Mouse (Mus musculus) intestine, embryonic 14.5 days (tissue): ENCODE measurements around the gene Vti1a. TPM values are rescaled to one million over a fixed set of nuclear protein-coding genes. Genes with fewer than 3 reads are reported as not detected.
A peak's percentile ranks its signal among the peaks of the same experiment; 100 is the strongest.

ENCODE experiments used
- ATAC-seq: fragments of 200-750 bp; cut with Nextera tagmentation; replicated peaks from 2 replicates; pipeline ENCODE4 v1.8.0; 2017; ENCODE audit warnings: low read depth, moderate number of reproducible peaks, moderate TSS enrichment, moderate library complexity; ENCODE audit not compliant: low FRiP score, low TSS enrichment
- DNase-seq: peaks from one replicate; pipeline ENCODE4 v3.0.0-alpha.2; 2018; ENCODE audit warnings: low spot score
- H3K27ac ChIP-seq: fragments of 300-500 bp; sonication (generic); 2 replicates; pipeline ENCODE4 v1.5.1; 2014; ENCODE audit warnings: low read depth, mild to moderate bottlenecking, control low read depth
- H3K27me3 ChIP-seq: fragments of 300-500 bp; sonication (generic); replicated peaks from 2 replicates; pipeline ENCODE4 v1.6.1; 2014; ENCODE audit warnings: low read length, control low read depth; ENCODE audit not compliant: control insufficient read depth, insufficient read depth
- H3K36me3 ChIP-seq: fragments of 300-500 bp; sonication (generic); 2 replicates; pipeline ENCODE4 v1.6.1; 2014; ENCODE audit warnings: low read length, control low read depth; ENCODE audit not compliant: control insufficient read depth, insufficient read depth
- H3K4me1 ChIP-seq: fragments of 300-500 bp; sonication (generic); replicated peaks from 2 replicates; pipeline ENCODE4 v1.6.1; 2014; ENCODE audit warnings: low read length, control low read depth, mixed read lengths; ENCODE audit not compliant: control insufficient read depth, insufficient read depth
- H3K4me2 ChIP-seq: fragments of 300-500 bp; sonication (generic); 2 replicates; pipeline ENCODE4 v1.6.1; 2014; ENCODE audit warnings: low read length
- H3K4me3 ChIP-seq: fragments of 300-500 bp; sonication (generic); 2 replicates; pipeline ENCODE4 v1.5.1; 2014; ENCODE audit warnings: low read depth, low read length, control low read depth, mixed read lengths
- H3K9ac ChIP-seq: fragments of 300-500 bp; sonication (generic); 2 replicates; pipeline ENCODE4 v1.6.1; 2014; ENCODE audit warnings: mild to moderate bottlenecking, low read length
- H3K9me3 ChIP-seq: fragments of 300-500 bp; sonication (generic); 2 replicates; pipeline ENCODE4 v1.6.1; 2016; ENCODE audit warnings: low read length, control low read depth; ENCODE audit not compliant: control insufficient read depth
- WGBS: fragments of 180-500 bp; shearing (Covaris S2); extraction: QIAGEN DNeasy Blood & Tissue Kit; methylation state at CpG from one replicate; pipeline ENCODE4 v1.1.7; 2014; 5-methylcytosine and 5-hydroxymethylcytosine counted together
- polyA plus RNA-seq: library from polyadenylated mRNA; unstranded; fragments of >200 nt; fragmentation: Nextera tagmentation; extraction: Ambion mirVana; gene quantifications from 2 replicates; pipeline ENCODE4 v1.2.1, GENCODE M21; 2014

Gene Vti1a
- polyA plus RNA-seq, 1 experiment from 2014 or later, result 23.5 TPM

- H3K4me2 ChIP-seq, result no peak overlapping the region
- whole genome bisulfite sequencing, result 76% methylated on average over 8 of the region's 8 CpGs
- no peak overlapping the region for H3K9ac ChIP-seq
- no peaks in the 10 kb centered on the region for H3K36me3 ChIP-seq
- H3K27ac ChIP-seq, result no peak overlapping the region
- ATAC-seq, result no peak
- no peaks in the 10 kb centered on the region for H3K9me3 ChIP-seq
- H3K4me3 ChIP-seq, result no peak overlapping the region
- no peaks in the 10 kb centered on the region for H3K4me1 ChIP-seq
- no peak for DNase-seq
- H3K27me3 ChIP-seq, result no peaks in the 10 kb centered on the region
These were observed 107.9 kb downstream of the Vti1a start for GRCm38 (mm10) chr19:55423952-55424351.

GRCm38 (mm10) chr19:55424507-55424906 is 108.4 kb downstream of the Vti1a start:
- H3K9ac ChIP-seq, result no peak overlapping the region
- H3K9me3 ChIP-seq, result no peaks in the 10 kb centered on the region
- no peak overlapping the region for H3K4me2 ChIP-seq
- H3K36me3 ChIP-seq, result no peaks in the 10 kb centered on the region
- H3K4me1 ChIP-seq, result no peaks in the 10 kb centered on the region
- ATAC-seq (no peak), DNase-seq (no peak)
- WGBS, result 72% methylated on average over 6 of the region's 6 CpGs
- no peak overlapping the region for H3K4me3 ChIP-seq
- H3K27me3 ChIP-seq, result no peaks in the 10 kb centered on the region
- H3K27ac ChIP-seq, result no peak overlapping the region

GRCm38 (mm10) chr19:55440306-55440705 is 124.2 kb downstream of the Vti1a start:
- Histone ChIP-seq H3K36me3 (no peaks in the 10 kb centered on the region), H3K4me1 (no peaks in the 10 kb centered on the region), H3K9me3 (no peaks in the 10 kb centered on the region), H3K27me3 (no peaks in the 10 kb centered on the region), H3K4me3 (no peak overlapping the region), H3K27ac (no peak overlapping the region), H3K4me2 (no peak overlapping the region), H3K9ac (no peak overlapping the region)
- ATAC-seq (no peak), DNase-seq (no peak)
- WGBS, result 78% methylated on average over 3 of the region's 3 CpGs

- no peak overlapping the region for H3K4me3 ChIP-seq
- H3K27ac ChIP-seq, result no peak overlapping the region
- no peak overlapping the region for H3K9ac ChIP-seq
- no peaks in the 10 kb centered on the region for H3K36me3 ChIP-seq
- ATAC-seq (no peak), DNase-seq (no peak)
- H3K9me3 ChIP-seq, result no peaks in the 10 kb centered on the region
- H3K27me3 ChIP-seq, result no peaks in the 10 kb centered on the region
- no peaks in the 10 kb centered on the region for H3K4me1 ChIP-seq
- no peak overlapping the region for H3K4me2 ChIP-seq
- WGBS, result 84% methylated on average over 8 of the region's 8 CpGs
These were observed 127.5 kb downstream of the Vti1a start for GRCm38 (mm10) chr19:55443618-55444017.

- Histone ChIP-seq H3K9me3 (no peaks in the 10 kb centered on the region), H3K4me2 (no peak overlapping the region), H3K4me1 (no peaks in the 10 kb centered on the region), H3K27ac (no peak overlapping the region), H3K4me3 (no peak overlapping the region), H3K27me3 (no peaks in the 10 kb centered on the region), H3K9ac (no peak overlapping the region), H3K36me3 (no peaks in the 10 kb centered on the region)
- no peak for ATAC-seq
- WGBS, result 61% methylated on average over 13 of the region's 13 CpGs
- DNase-seq, result no peak
These were observed 133.0 kb downstream of the Vti1a start for GRCm38 (mm10) chr19:55449084-55449483.

- Histone ChIP-seq H3K27me3 (no peaks in the 10 kb centered on the region), H3K4me3 (no peak overlapping the region), H3K9ac (no peak overlapping the region), H3K36me3 (no peaks in the 10 kb centered on the region), H3K4me1 (no peaks in the 10 kb centered on the region), H3K27ac (no peak overlapping the region), H3K4me2 (no peak overlapping the region), H3K9me3 (no peaks in the 10 kb centered on the region)
- ATAC-seq (no peak), DNase-seq (peak; percentile 46)
- 56% methylated on average over 6 of the region's 6 CpGs for WGBS
These were observed 133.4 kb downstream of the Vti1a start for GRCm38 (mm10) chr19:55449506-55449905.

- no peak for ATAC-seq
- peak; percentile 53 for DNase-seq
These were observed 140.4 kb downstream of the Vti1a start for GRCm38 (mm10) chr19:55456325-55457091.

GRCm38 (mm10) chr19:55461963-55462362 is 145.9 kb downstream of the Vti1a start:
- no peaks in the 10 kb centered on the region for H3K9me3 ChIP-seq
- no peak overlapping the region for H3K9ac ChIP-seq
- no peaks in the 10 kb centered on the region for H3K27me3 ChIP-seq
- no peak overlapping the region for H3K27ac ChIP-seq
- H3K4me1 ChIP-seq, result no peaks in the 10 kb centered on the region
- no peak overlapping the region for H3K4me2 ChIP-seq
- H3K36me3 ChIP-seq, result no peaks in the 10 kb centered on the region
- 88% methylated on average over 12 of the region's 12 CpGs for WGBS
- peak; percentile 44 for DNase-seq
- no peak overlapping the region for H3K4me3 ChIP-seq
- no peak for ATAC-seq

More at GRCm38 (mm10) chr19:55456325-55457091, 140.4 kb downstream of the Vti1a start:
- Histone ChIP-seq H3K4me3 (no peak overlapping the region), H3K4me1 (peaks cover 14% of the 10 kb centered on the region), H3K27ac (no peak overlapping the region), H3K9me3 (no peaks in the 10 kb centered on the region), H3K9ac (no peak overlapping the region), H3K36me3 (no peaks in the 10 kb centered on the region), H3K4me2 (peak overlapping the region; percentile 36), H3K27me3 (no peaks in the 10 kb centered on the region)
- 38% methylated on average over 21 of the region's 21 CpGs for WGBS

- Histone ChIP-seq H3K27me3 (no peaks in the 10 kb centered on the region), H3K4me3 (no peak overlapping the region), H3K4me1 (peaks cover 1% of the 10 kb centered on the region), H3K4me2 (no peak overlapping the region), H3K27ac (no peak overlapping the region), H3K9me3 (no peaks in the 10 kb centered on the region), H3K9ac (no peak overlapping the region), H3K36me3 (no peaks in the 10 kb centered on the region)
- WGBS, result 85% methylated on average over 4 of the region's 4 CpGs
- DNase-seq, result no peak
- no peak for ATAC-seq
These were observed 147.6 kb downstream of the Vti1a start for GRCm38 (mm10) chr19:55463670-55464069.
